Mouse (Mus musculus) layer of hippocampus, postnatal 36 days (tissue): ENCODE measurements at regions not wholly inside any gene's neighbourhood (a gene's known extent, or its start where the extent isn't known, plus 50 kb on each side); places are given as distances from the start of the nearest gene placed in this dataset.
A peak's percentile ranks its signal among the peaks of the same experiment; 100 is the strongest.

Experiments used
- DNase-seq, 2 experiments: peaks; one replicate each; pipeline ENCODE4 v3.0.0; 2022

DNA sequence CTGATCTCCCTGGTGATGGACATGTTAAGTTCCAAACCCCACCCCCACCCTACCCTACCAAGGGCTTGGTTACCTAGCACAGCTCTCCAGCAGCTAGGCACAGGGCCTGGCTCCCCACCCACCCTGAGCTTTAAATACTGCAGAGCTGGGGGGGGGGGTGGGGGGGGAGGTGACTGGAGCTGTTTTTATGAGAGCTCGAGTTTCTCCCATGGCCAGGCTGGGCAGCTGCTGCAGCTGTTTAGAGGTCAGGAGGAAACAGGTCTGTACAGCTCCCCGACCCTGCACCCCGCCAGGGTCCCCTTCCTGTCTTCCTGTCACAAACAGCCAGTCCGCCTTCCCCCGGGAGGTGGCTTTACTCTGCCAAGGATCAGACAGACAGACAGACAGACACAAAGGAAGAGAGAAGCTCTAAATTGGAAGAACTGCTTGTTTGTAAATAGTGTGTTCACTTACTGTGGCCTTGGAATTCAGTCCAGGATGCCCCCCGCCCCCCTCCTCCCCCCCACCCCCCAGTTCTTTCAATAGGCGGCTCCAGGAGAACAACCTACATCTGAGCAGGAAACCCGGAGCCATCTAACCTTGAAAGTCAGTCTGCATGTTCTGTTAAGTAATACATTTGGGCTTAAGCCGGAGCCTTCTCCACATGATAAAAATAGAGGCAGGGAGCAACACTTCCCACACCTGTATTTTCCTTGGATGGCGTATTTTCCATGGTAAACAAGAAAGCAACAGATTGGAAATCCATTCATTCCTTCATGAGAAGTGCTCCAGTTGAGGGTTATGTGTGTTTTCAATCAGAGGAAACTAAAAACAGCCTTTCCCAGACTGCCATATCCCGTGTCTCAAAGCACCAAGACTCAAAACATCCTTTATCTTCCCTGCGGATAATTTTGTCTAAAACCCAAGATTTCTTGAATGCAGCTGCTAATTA is 67.8 kb upstream of the Hes1 start:
- DNase-seq: no peak

DNA sequence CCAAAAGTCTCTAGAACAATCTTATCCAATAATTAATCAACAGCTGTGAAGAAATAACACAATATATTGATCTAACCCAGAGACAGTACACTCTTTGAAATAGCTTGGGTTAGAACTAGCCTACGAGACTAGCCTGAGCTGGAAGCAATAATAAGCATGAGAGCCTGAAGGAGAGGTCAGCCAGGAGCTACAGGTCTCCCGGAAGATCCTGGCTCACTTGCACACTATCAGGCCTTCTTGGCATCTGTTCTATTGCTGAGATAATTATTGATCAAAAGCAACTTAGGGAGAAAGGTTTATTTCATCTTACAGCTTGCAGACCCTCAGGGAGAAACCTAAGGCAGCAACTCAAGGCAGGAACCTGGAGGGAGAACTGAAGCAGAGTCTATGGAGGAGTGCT is 64.0 kb upstream of the Hes1 start:
- no peak for DNase-seq

DNA sequence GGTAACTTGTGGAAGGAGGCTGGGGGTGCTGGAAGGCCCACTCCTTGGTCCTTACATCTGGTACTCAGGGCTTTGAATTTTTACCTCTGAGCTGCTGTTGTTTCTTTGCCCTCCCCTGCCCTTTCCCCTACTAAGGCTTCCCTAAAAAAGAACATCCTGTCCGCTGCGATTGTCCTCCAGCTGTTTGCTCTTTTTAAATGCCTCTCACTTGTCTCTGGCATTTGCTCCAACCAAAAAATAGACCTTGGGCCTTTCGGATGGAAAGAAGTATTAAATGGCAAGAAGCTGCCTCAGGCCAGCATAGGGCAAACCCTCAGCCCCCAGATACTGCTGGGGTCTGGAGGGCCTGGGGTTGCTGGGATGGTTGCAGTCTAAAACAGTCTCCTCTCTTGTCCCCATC is 59.1 kb upstream of the Hes1 start:
- no peak for DNase-seq

DNA sequence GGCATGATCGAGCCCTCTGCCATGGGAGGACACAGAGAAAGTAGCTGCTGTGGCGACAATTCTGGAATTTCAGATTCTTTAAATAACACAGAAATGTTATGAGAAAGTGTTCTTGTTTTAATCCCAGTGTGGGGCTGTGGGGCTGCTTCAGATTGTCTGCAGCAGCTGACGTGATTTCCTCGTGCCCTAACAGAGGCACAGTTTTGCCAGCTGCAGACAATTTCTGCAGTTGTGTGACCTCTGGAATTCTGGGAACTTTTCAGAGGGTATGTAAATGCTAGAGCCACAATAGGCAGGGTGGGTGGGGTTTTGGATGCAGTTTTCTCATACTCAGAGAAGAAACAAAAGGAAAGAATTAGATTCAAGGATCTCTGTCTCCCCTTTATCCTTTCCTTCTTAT is 57.4 kb upstream of the Hes1 start:
- no peak for DNase-seq

DNA sequence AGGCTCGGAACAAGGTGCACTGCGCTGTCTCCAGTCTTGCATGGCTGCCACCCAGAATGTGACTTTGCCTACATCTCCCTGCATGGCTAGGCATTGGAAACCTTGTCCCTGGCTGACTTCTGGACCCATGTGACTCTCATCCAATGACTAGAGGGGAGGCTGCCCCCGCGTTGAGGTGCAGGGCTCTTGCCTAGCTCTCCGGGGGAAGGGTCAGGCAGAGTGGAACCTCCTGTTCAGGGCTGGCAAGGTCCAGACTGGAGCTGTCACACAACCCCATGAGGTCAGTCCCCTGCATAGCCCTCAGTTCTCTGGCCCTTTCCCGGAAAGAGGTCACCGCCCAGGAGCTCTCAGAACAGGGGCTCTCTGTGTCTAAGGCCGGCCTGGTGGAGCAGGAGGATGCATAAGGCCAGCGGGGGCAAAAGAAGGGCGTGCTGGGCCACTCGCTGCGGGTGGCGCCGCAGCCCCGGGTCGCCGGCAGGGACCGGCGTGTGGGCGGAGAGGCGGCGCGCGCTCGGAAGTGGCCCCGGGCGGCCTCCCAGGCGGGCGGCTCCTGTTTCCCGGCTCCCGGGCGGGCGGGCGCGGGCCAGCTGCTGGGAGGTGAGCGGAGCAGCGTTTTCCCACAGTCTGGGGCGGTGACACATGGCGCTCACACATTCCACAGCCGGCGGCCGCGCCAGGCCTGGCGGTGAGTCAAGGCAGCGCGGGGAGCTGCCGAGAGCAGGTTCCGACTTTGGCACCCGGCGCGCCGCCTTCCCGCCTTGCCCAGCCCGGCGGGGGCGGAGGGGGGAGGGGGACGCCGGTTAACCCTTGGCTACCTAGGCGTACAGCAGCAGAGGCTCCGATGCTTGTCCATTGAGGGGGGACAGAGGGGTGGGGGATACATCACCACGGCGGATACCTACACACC is 55.5 kb upstream of the Hes1 start:
- peak; percentile 74 to 82 for DNase-seq

DNA sequence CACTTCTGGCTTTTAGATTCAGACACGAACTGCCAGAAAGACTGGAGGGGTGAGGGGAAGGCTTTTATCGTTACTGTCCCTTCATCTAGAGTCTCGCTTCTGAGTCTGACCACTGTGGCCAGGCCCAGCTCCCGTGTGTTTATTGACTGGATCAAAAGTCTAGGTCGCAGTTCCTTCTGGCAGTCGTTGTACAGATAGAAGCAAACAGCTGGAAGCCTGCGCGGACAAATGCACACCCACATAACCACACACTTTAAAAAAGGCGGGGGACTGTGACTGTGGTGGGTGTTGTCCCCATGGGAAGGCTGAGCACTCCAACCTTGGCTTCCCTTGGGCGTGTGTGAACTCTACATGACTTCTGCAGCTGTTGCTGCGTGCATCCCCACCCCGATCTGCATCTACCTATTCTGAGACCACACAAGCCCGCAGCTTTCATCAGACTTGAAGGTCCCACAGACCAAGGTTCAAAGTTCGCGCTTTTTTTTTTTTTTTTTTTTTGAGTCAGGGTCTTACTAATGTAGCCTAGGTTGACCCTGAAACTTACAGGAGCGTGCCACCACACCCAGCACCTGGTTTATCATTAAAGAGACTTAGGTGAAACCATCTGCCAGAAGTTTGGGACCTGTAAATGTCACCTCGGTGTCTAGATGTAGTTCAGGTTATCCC is 54.5 kb upstream of the Hes1 start:
- no peak for DNase-seq

DNA sequence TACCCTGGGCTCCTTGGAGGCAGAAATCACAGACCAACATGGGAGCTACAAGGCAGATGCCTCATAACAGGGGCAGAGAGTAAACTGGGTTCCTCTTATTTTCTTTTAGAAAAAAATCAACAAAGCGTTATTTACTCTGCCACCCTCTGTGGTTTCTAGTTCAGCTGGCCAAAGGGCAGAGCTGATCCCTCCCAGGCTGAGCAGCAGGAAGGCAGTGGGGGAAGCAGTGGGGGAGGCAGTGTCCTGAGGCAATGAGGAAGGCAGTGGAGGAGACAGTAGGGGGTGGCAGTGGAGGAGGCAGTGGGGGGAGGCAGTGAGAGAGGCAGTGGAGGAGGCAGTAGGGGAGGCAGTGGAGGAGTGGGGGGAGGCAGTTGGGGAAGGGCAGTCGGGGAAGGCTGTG is 51.1 kb upstream of the Hes1 start:
- no peak for DNase-seq

DNA sequence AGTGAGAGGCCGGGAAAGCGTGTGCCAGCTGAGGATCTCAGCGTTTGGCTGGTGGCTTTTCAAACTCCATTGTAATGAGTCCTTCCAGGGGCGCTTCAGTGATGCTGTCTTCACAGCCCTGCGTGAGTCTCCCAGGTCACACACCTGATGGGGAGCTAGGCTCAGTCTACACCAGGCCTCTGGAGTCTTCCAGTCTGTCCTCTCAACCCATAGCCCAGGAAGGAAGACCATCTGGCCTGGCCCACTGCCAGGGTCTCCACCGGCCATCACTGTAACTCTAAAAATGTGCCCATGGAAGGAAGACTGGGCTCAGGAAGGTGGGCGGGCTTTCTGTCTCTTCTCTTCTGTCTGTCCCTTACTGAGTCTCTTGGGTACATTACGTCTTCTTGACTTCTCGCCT is 50.2 kb upstream of the Hes1 start:
- no peak for DNase-seq
